Mouse (Mus musculus) neural tube, embryonic 14.5 days (tissue): ENCODE results near the gene Krt86. TPM values are rescaled to one million over a fixed set of nuclear protein-coding genes. Genes with fewer than 3 reads are reported as not detected.

Experiments
- ATAC-seq: fragments of 200-750 bp; cut with Nextera tagmentation; 2 replicates; pipeline ENCODE4 v1.8.0; 2017; ENCODE audit warnings: low read depth, mild to moderate bottlenecking, moderate TSS enrichment, moderate library complexity
- H3K27ac ChIP-seq: fragments of 300-500 bp; sonication (generic); 2 replicates; pipeline ENCODE4 v1.5.1; 2014; ENCODE audit warnings: low read depth, mild to moderate bottlenecking, control low read depth, low read length, moderate library complexity, mixed read lengths
- H3K27me3 ChIP-seq: fragments of 300-500 bp; sonication (generic); 2 replicates; pipeline ENCODE4 v1.6.1; 2014; ENCODE audit warnings: low read length; ENCODE audit not compliant: control insufficient read depth, insufficient read depth
- H3K36me3 ChIP-seq: fragments of 300-500 bp; sonication (generic); 2 replicates; pipeline ENCODE4 v1.6.1; 2014; ENCODE audit warnings: low read length, mixed read lengths; ENCODE audit not compliant: control insufficient read depth, insufficient read depth
- H3K4me1 ChIP-seq: fragments of 300-500 bp; sonication (generic); 2 replicates; pipeline ENCODE4 v1.6.1; 2014; ENCODE audit warnings: low read length; ENCODE audit not compliant: control insufficient read depth, insufficient read depth
- H3K4me2 ChIP-seq: fragments of 300-500 bp; sonication (generic); 2 replicates; pipeline ENCODE4 v1.6.1; 2014; ENCODE audit warnings: mild to moderate bottlenecking, low read depth, low read length, control low read depth
- H3K4me3 ChIP-seq: fragments of 300-500 bp; sonication (generic); 2 replicates; pipeline ENCODE4 v1.5.1; 2014; ENCODE audit warnings: low read depth, low read length, control low read depth, mixed read lengths
- H3K9ac ChIP-seq: fragments of 300-500 bp; sonication (generic); replicated peaks from 2 replicates; pipeline ENCODE4 v1.6.1; 2014; ENCODE audit warnings: low read depth, mild to moderate bottlenecking, control low read depth, low read length, mixed read lengths
- H3K9me3 ChIP-seq: fragments of 300-500 bp; sonication (generic); 2 replicates; pipeline ENCODE4 v1.6.1; 2016; ENCODE audit warnings: low read length; ENCODE audit not compliant: control insufficient read depth
- WGBS: fragments of 180-500 bp; shearing (Covaris S2); extraction: QIAGEN DNeasy Blood & Tissue Kit; methylation state at CpG from one replicate; pipeline ENCODE4 v1.1.7; 2014; 5-methylcytosine and 5-hydroxymethylcytosine counted together
- polyA plus RNA-seq: library from polyadenylated mRNA; unstranded; fragments of >200 nt; fragmentation: Nextera tagmentation; extraction: Ambion mirVana; gene quantifications from 2 replicates; pipeline ENCODE4 v1.2.1, GENCODE M21; 2014

Krt86 gene
- polyA plus RNA-seq, 1 experiment from 2014 or later, result not detected

GRCm38 (mm10) chr15:101483646-101484045, 10.4 kb downstream of the Krt86 start:
- H3K9ac ChIP-seq, result no peak overlapping the region
- no peak overlapping the region for H3K4me3 ChIP-seq
- H3K4me1 ChIP-seq, result peaks cover 6% of the 10 kb centered on the region; the same call in 1 of the 2 replicates
- 79% methylated on average over 1 of the region's 1 CpGs for WGBS
- no peaks in the 10 kb centered on the region for H3K9me3 ChIP-seq
- H3K27ac ChIP-seq, result no peak overlapping the region
- no peaks in the 10 kb centered on the region for H3K27me3 ChIP-seq
- no peaks in the 10 kb centered on the region for H3K36me3 ChIP-seq
- ATAC-seq, result no peak
- H3K4me2 ChIP-seq, result no peak overlapping the region

GRCm38 (mm10) chr15:101484939-101485338, 11.7 kb downstream of the Krt86 start:
- Histone ChIP-seq H3K27ac (no peak overlapping the region), H3K4me3 (no peak overlapping the region), H3K4me1 (no peaks in the 10 kb centered on the region), H3K27me3 (no peaks in the 10 kb centered on the region), H3K36me3 (no peaks in the 10 kb centered on the region), H3K9ac (no peak overlapping the region), H3K4me2 (no peak overlapping the region), H3K9me3 (no peaks in the 10 kb centered on the region)
- ATAC-seq, result no peak
- WGBS, result 61% methylated on average over 1 of the region's 1 CpGs

GRCm38 (mm10) chr15:101485911-101486635, 12.8 kb downstream of the Krt86 start:
- Histone ChIP-seq H3K4me3 (no peak overlapping the region), H3K4me1 (no peaks in the 10 kb centered on the region), H3K4me2 (no peak overlapping the region), H3K27me3 (no peaks in the 10 kb centered on the region), H3K9me3 (no peaks in the 10 kb centered on the region), H3K9ac (no peak overlapping the region), H3K27ac (no peak overlapping the region), H3K36me3 (no peaks in the 10 kb centered on the region)
- WGBS, result 86% methylated on average over 11 of the region's 11 CpGs
- no peak for ATAC-seq

- no peaks in the 10 kb centered on the region for H3K9me3 ChIP-seq
- H3K27me3 ChIP-seq, result no peaks in the 10 kb centered on the region
These were observed 18.2 kb downstream of the Krt86 start, which contains the start of gene Krt83 for GRCm38 (mm10) chr15:101491431-101491830. Gene Krt83 (minus strand): TSS chr15:101491512.

GRCm38 (mm10) chr15:101492718-101493117, 19.4 kb downstream of the Krt86 start:
- WGBS, result 59% methylated on average over 8 of the region's 8 CpGs
- Histone ChIP-seq H3K27me3 (no peaks in the 10 kb centered on the region), H3K4me1 (no peaks in the 10 kb centered on the region), H3K9me3 (no peaks in the 10 kb centered on the region), H3K4me2 (no peak overlapping the region), H3K36me3 (no peaks in the 10 kb centered on the region), H3K4me3 (no peak overlapping the region), H3K9ac (no peak overlapping the region), H3K27ac (no peak overlapping the region)
- no peak for ATAC-seq

More at GRCm38 (mm10) chr15:101491431-101491830, 18.2 kb downstream of the Krt86 start, which contains the start of gene Krt83:
- Histone ChIP-seq H3K9ac (no peak within 1 kb of the TSS), H3K4me1 (no peaks in the 10 kb centered on the region), H3K36me3 (no peaks in the 10 kb centered on the region), H3K4me2 (no peak within 1 kb of the TSS), H3K4me3 (no peak within 1 kb of the TSS), H3K27ac (no peak within 1 kb of the TSS)
- ATAC-seq, result no peak
- WGBS, result 24% methylated on average over 6 of the region's 6 CpGs

- no peaks in the 10 kb centered on the region for H3K4me1 ChIP-seq
- H3K9ac ChIP-seq, result no peak overlapping the region
- no peaks in the 10 kb centered on the region for H3K36me3 ChIP-seq
- H3K27me3 ChIP-seq, result no peaks in the 10 kb centered on the region
- H3K9me3 ChIP-seq, result no peaks in the 10 kb centered on the region
- 93% methylated on average over 6 of the region's 6 CpGs for WGBS
- no peak overlapping the region for H3K4me3 ChIP-seq
- no peak overlapping the region for H3K27ac ChIP-seq
- no peak overlapping the region for H3K4me2 ChIP-seq
- ATAC-seq, result no peak
These were observed 20.4 kb downstream of the Krt86 start for GRCm38 (mm10) chr15:101493713-101494112.

GRCm38 (mm10) chr15:101494203-101494602, 20.9 kb downstream of the Krt86 start:
- no peaks in the 10 kb centered on the region for H3K4me1 ChIP-seq
- H3K27ac ChIP-seq, result no peak overlapping the region
- no peaks in the 10 kb centered on the region for H3K36me3 ChIP-seq
- no peak overlapping the region for H3K4me2 ChIP-seq
- H3K27me3 ChIP-seq, result no peaks in the 10 kb centered on the region
- H3K9ac ChIP-seq, result no peak overlapping the region
- H3K4me3 ChIP-seq, result no peak overlapping the region
- WGBS, result 38% methylated on average over 1 of the region's 1 CpGs
- H3K9me3 ChIP-seq, result no peaks in the 10 kb centered on the region
- no peak for ATAC-seq

GRCm38 (mm10) chr15:101495266-101495665, 22.0 kb downstream of the Krt86 start:
- Histone ChIP-seq H3K27ac (no peak overlapping the region), H3K9ac (no peak overlapping the region), H3K4me2 (no peak overlapping the region), H3K27me3 (no peaks in the 10 kb centered on the region), H3K9me3 (no peaks in the 10 kb centered on the region), H3K4me3 (no peak overlapping the region), H3K4me1 (no peaks in the 10 kb centered on the region), H3K36me3 (no peaks in the 10 kb centered on the region)
- ATAC-seq, result no peak
- 83% methylated on average over 8 of the region's 8 CpGs for WGBS

- Histone ChIP-seq H3K4me3 (no peak overlapping the region), H3K9ac (no peak overlapping the region), H3K9me3 (no peaks in the 10 kb centered on the region), H3K36me3 (no peaks in the 10 kb centered on the region), H3K4me2 (no peak overlapping the region), H3K27me3 (no peaks in the 10 kb centered on the region), H3K4me1 (no peaks in the 10 kb centered on the region), H3K27ac (no peak overlapping the region)
- 74% methylated on average over 2 of the region's 2 CpGs for WGBS
- no peak for ATAC-seq
These were observed 23.9 kb downstream of the Krt86 start for GRCm38 (mm10) chr15:101497181-101497580.
